Mouse (Mus musculus): ENCODE measurements around the gene Olfr998.
A peak's percentile ranks its signal among the peaks of the same experiment; 100 is the strongest.
"Not testable (repeated sequence)": the region's sequence is repeated elsewhere in the genome, so short reads cannot be mapped to it uniquely, and the experiment has no call there.

Olfr998 gene

DNA sequence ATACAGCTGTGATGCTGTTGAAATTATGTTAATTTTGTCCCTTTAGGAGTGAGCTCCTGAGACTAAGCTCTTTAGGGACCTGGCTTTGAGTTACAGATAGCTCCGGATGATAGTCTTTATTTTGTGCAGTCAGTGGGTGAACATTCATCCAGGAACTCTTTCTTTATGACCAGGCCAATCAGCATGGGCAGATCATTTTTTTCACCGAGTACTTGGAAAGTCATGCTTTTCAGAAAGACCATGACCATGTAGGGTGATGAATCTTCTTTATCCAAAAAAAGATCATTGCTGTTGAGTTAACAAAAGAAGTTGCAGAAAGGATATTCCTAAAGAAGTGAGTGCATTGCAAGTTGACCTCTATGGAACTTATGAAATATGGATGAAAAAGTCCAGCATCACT, at the start of gene Olfr998:
Olfr998 (plus strand) TSS at position 301 of the 400 bp plus-strand sequence.
- DNase-seq (ENCODE audit: low spot score) = not testable (repeated sequence)

GRCm38 (mm10) chr2:85554806-85555205, 33.9 kb upstream of the Olfr998 start:
- DNase-seq (ENCODE audit: low spot score) = no peak

GRCm38 (mm10) chr2:85560226-85560625, 28.5 kb upstream of the Olfr998 start:
- DNase-seq (ENCODE audit: low spot score) = no peak

DNA sequence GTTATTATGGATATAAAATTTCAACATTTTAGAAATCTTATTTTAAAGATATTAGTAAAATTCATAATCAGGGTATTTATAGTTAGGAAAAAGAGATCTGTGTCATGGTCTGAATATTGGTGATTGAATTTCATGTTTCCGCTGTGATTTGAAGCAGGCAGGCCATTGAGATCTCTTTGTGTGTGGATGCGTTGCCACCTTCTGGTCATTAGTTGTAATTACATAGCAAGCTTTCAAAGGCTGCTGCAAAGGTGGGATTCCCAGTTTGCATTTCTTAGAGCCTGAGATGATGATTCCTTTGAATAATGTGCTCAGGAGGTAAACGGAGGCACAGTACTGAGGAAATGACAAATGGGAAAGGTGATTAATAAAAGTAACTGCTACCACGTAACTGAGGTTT, 27.6 kb upstream of the Olfr998 start:
- DNase-seq (ENCODE audit: low spot score) = peak; percentile 78

- no peak for DNase-seq (ENCODE audit: low spot score)
Measured at GRCm38 (mm10) chr2:85578915-85579314, 9.8 kb upstream of the Olfr998 start, which contains the start of gene Olfr996. TSS of gene Olfr996 (plus strand) at chr2:85579215.

DNA sequence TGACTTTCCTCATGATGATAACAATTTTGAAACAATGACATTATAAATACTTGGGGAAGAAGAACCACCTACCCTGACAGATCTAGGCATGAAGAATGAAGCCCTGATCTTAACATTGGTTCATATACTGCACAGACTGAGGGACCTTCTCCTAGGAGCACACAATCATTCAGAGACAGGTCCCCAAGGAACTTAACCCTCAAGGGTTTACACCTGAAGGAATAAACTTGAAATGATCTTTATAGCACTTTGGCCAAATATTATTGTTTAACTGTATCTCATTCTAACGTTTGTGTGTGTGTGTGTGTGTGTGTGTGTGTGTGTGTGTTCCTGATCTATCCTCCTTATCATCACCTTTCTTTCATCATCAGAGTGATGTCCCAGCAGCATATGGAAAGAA, 23.1 kb downstream of the Olfr998 start, which contains the start of gene Olfr1000:
Olfr1000 (minus strand) TSS at position 101 of the 400 bp plus-strand sequence.
- DNase-seq (ENCODE audit: low spot score) = no peak

Measured in embryo, embryonic 10 days (tissue).